Mouse (Mus musculus): ENCODE measurements around the gene Kcnj6.

Kcnj6 gene

GRCm38 (mm10) chr16:94997340-94997849 is at the start of gene Kcnj6:
Gene Kcnj6 (minus strand): TSS chr16:94997701.
- no peak for DNase-seq

- DNase-seq = no peak
These were observed 12.4 kb upstream of the Kcnj6 start for GRCm38 (mm10) chr16:95009937-95010336.

GRCm38 (mm10) chr16:95004599-95004998 is 7.1 kb upstream of the Kcnj6 start:
- DNase-seq = no peak

DNA sequence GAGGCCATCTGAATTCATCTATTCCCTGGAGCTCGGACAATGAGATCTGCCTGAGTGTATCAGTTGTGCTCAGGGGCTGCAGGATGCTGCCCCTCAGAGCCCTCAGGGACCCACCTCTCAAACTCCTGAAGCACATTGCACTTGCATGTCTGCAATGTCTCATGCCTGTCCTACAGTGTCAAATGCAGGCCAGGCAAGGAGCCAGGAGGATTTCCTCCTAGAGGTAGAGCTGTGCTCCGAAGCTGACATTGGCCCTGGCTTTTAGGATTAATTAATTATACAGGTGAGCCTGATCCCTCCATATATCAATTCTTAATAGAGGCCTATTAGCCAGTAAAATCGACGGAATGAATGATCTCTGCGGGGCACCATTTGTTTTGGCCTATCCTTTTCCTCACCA is 2.0 kb upstream of the Kcnj6 start:
- DNase-seq = no peak

- no peak for DNase-seq
These were observed 1.5 kb upstream of the Kcnj6 start for GRCm38 (mm10) chr16:94999019-94999418.

- DNase-seq = no peak
These were observed 665 bp downstream of the Kcnj6 start for GRCm38 (mm10) chr16:94996791-94997281.

GRCm38 (mm10) chr16:94995542-94996131 is 1.9 kb downstream of the Kcnj6 start:
- DNase-seq = peak; percentile 36

DNA sequence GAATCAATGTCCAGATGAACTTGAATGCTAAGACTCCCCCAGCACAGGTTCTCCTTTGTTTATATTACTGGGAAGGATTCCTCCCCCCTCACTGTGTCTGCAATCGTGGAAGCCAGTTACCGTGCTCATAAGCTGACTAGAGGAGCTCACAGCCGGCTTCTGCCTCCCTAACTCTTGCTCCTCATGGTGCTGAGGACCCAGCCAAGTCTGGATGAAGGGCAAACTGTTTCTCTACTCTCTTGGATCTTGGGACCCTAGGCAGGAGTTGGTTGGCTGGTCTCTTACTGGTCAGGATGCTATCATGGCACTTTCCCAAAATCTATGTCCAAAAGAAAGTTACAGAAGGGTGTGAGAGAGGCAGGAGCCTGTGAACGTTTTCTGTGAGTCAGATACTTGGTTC is 2.6 kb downstream of the Kcnj6 start:
- no peak for DNase-seq

DNA sequence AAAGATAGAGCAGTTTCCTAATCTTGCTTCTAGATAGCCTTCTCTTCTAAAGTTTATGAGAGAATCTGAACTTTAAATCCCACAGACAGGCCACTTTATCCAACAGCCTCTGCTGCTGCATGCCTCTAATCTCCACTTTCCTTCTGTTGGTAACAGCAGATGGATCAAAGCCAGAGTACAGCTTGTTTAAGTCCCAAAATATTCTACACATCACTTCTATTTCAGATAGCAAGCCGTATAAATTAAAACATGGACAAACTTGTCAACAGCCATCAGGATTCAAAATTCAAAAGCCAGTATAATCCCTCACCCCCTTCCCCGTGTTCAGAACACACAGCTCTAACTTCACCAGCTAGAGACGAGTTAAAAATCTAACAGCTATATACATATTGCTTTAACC is 3.4 kb downstream of the Kcnj6 start:
- no peak for DNase-seq

DNA sequence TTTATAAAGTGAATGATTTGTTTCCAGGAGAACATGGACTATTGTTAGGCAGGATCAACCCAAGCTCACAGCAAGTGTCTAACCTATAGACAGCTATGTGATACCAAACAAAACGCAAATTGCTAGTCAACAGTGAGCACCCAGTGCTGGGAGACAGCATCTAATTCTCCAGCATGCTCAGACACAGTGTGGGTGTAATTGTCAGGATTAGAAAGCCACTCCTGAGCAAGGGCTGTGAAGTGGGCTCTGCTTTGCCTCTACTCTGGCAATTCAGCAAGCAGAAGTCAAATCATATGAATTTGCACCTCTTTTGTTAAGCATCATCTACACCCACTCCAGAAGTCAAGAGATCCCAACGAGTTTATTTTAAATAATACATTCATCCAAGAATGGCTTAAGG is 7.4 kb downstream of the Kcnj6 start:
- DNase-seq = no peak

GRCm38 (mm10) chr16:94986731-94987130 is 10.8 kb downstream of the Kcnj6 start:
- DNase-seq = no peak

DNA sequence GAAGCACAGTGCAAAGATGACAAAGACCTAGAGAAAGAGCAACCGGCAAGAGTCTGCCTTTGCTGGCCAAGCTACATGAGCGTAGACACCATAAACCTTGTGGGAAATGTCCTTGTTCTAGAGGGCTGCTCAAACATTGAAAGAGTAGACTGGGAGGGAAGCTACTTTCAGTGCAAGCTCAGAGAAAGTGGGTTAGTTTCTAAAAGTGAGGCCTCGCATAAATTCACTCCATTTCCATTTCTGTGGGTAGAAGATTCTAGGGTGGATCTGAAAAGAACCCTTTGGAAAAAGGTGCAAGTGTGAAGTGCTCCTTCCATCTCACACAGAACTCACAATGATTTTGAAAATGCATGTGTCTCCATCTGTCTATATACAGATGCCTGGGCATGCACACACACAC is 13.2 kb downstream of the Kcnj6 start:
- no peak for DNase-seq

DNA sequence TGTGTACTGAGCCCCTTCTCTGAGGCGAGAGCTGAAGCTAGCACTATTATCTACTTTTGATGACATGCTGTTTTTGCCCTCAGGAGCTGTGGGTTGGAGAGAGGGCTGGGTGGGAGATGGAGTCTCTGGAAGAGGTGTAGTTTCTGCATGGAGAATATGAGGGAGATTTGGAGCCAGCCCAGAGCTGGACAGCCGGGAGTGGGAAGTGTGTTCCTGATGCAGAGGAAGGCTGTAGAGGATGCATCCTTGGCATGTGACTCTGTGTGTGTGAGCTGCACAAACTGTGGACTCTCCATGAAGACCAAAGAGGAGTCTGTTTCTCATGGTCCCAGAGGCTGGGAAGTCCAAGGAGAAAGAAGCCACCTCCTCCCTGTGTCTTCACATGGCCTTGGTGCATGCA is 17.1 kb downstream of the Kcnj6 start:
- no peak for DNase-seq

DNA sequence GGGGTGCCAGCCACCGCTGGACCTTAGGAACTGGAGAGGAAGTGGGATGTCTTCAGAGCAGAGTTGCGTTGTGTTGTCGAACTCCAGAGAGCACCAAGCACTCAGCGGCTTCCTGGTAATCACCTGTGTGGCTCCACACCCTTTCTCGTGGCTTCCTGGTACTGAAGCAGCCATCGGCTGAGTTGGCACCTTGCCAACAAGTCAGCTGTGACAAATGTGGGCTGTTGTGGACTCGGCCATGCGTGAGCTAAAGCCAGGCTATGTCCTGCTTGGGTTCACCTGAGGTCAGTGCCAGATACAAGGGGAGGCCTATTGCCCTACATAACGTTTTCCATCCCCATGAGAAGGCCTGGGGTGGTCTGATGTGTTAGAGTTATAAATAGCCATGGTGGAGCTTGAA is 18.0 kb downstream of the Kcnj6 start:
- DNase-seq = no peak

DNA sequence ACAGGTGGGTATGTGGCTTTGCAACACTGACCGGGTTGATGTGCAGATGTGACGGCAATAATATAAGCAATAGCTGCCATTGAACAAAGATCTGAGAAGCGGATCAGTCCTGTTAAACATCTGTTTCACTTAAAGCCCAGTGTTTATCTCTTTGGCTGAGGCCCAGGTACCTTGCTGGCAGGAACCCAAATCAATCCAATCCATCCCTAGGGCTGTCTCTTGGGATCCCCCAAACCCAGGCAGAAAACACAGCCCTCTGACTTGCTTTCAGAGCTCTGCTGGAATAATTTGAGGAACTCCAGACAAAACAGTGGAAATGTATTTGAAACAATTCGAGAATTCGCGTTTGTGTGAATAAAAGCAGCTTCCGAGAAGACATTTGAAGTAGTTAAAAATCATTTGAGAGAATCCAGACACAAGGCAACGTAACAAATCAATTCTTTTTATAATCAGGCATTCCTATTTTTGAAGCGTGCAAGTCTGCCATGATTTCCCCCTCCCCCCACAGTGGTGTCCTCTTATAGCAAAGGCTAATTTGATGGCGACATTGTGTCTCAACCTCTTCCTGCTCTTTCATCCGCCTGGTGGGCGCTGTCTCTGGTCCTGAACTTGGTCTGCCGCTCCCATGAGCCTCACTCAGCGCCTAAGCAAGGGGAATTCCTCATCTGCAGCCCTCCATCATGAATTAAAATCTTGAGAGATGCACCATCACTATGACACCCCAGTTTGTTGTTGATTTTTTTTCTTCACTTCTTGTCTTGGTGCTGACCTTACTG is 25.2 kb downstream of the Kcnj6 start:
- peak; percentile 57 for DNase-seq

DNA sequence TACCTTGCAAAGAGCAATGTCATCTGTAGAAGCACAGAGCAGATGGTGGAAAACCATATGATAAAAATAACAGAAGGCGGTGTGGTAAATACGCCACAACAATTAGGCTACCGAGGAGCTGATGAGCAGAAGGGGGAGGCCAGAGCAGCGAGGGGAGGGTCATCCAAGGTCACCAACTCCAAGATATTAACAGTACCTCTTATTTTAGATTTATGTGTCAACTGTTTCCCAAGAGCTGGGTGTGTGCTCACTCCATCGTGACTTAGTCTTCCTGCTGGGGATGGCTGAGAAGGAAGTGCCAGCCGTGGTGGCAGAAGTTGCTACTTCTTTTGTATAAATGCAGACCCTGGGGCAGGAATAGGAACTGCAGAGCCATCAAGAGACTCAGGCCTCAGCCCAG is 28.6 kb downstream of the Kcnj6 start:
- no peak for DNase-seq

GRCm38 (mm10) chr16:94968472-94968871 is 29.0 kb downstream of the Kcnj6 start:
- no peak for DNase-seq

GRCm38 (mm10) chr16:94957156-94957828 is 40.2 kb downstream of the Kcnj6 start:
- DNase-seq = no peak

DNA sequence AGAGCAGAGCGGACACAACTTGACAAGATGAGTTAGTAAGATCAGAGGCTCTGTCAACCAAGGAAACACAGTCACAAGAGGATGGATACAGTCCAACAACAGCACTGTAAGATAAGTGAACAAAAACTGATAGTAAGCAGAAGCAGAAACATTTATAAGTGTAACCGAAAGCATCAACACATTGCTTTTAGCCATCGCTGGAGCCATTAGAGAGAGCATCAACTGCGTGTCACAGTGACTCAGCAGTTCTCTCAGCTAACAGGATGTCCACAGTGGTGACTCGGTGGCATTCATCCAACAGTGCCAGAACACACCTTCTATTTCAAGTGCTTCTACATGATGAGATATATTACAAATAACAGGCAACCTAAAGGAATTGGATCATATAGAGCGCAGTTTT is 41.1 kb downstream of the Kcnj6 start:
- no peak for DNase-seq

- DNase-seq = no peak
These were observed 44.2 kb downstream of the Kcnj6 start for GRCm38 (mm10) chr16:94953294-94953693.

DNA sequence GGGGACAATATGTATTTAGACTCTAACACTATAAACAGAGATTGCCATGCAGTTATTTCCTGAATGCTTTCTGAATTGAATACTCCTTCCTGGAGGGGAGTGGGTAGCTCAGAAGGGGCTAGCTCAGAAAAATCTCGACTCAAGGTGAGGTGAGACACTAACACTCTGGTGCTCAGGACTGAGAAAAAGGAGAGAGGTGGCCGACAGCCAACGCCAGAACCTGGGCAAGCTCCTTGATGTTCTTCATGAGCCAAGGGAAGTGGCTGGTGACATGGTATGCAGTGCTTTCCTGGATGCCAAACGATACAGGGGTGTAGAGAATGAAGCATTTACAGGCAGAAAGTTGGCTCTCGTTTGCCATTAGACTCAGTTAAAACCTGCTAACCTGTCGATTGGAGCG is 48.3 kb downstream of the Kcnj6 start:
- no peak for DNase-seq

DNA sequence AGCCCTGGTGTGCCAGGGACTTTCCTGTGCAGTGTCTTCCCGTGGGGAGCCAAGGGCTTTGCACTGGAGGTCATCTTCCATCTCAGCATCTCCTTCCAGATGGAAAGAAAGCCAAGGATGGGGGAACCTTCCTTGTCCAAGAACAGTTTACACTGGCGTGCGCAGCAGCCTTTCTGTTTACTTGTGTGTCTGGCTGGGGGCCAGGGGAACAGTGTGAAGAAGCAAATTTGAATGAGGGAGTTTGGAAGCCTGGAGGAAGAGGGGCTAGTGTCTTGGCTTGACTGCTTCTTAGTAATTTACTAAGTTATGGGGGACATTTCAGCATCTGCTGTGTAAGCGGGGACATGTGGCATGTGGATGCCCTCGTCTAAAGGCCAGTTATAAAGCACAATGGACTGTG is 50.7 kb downstream of the Kcnj6 start:
- no peak for DNase-seq

- DNase-seq = no peak
These were observed 64.8 kb downstream of the Kcnj6 start for GRCm38 (mm10) chr16:94932702-94933101.
